In genomic region chr3:30012666-30013365, GRCm38 (mm10) we compare ENCODE assay signal across 8 mouse cellular contexts.
A peak's percentile ranks its signal among the peaks of the same experiment; 100 is the strongest.
DNase-seq lines count a peak whose midpoint lies in the region; ATAC-seq and TF ChIP-seq lines count a peak whose summit lies in the region.

No protein-coding gene starts in this region.

- under 1% methylated on average over 29 of the region's 29 CpGs for WGBS in hindbrain, embryonic 11.5 days
- under 1% methylated on average over 29 of the region's 29 CpGs for WGBS in limb, embryonic 15.5 days
- WGBS in midbrain, embryonic 14.5 days: under 1% methylated on average over 29 of the region's 29 CpGs

- H3K9ac ChIP-seq in hindbrain, embryonic 11.5 days (ENCODE audit: low read depth, low read length): peak overlapping the region; percentile 68
- peak overlapping the region; percentile 52 for H3K9ac ChIP-seq in limb, embryonic 15.5 days
- H3K9ac ChIP-seq in midbrain, embryonic 14.5 days (replicated peaks; ENCODE audit: low read length): peak overlapping the region; percentile 37; the same call in 1 of the 2 replicates

- H3K4me2 ChIP-seq in hindbrain, embryonic 11.5 days (replicated peaks; ENCODE audit: low read depth, low read length): peak overlapping the region; percentile 80
- peak overlapping the region; percentile 74 for H3K4me2 ChIP-seq in limb, embryonic 15.5 days
- H3K4me2 ChIP-seq in midbrain, embryonic 14.5 days (ENCODE audit: low read length): peak overlapping the region; percentile 90

- H3K27me3 ChIP-seq in hindbrain, embryonic 11.5 days (ENCODE audit: control insufficient read depth, insufficient read depth, low read length): no peaks in the 10 kb centered on the region
- H3K27me3 ChIP-seq in limb, embryonic 15.5 days: no peaks in the 10 kb centered on the region
- H3K27me3 ChIP-seq in midbrain, embryonic 14.5 days (ENCODE audit: control insufficient read depth, insufficient read depth, low read length): peaks cover 7% of the 10 kb centered on the region

- H3K27ac ChIP-seq in bone marrow macrophage, adult 2 months (ENCODE audit: insufficient read depth, low read depth, low read length): no peak overlapping the region
- H3K27ac ChIP-seq in hindbrain, embryonic 11.5 days (ENCODE audit: low read depth, low read length): peak overlapping the region; percentile 75
- peak overlapping the region; percentile 91 for H3K27ac ChIP-seq in limb, embryonic 15.5 days
- H3K27ac ChIP-seq in midbrain, embryonic 14.5 days (replicated peaks; ENCODE audit: low read depth, low read length): peak overlapping the region; percentile 57; the same call in 1 of the 2 replicates

- no peaks in the 10 kb centered on the region for H3K4me1 ChIP-seq in bone marrow macrophage, adult 2 months (ENCODE audit: control insufficient read depth, insufficient read depth, low read length)
- no peaks in the 10 kb centered on the region for H3K4me1 ChIP-seq in hindbrain, embryonic 11.5 days (replicated peaks; ENCODE audit: control insufficient read depth, insufficient read depth, low read length)
- peaks cover 13% of the 10 kb centered on the region for H3K4me1 ChIP-seq in limb, embryonic 15.5 days
- H3K4me1 ChIP-seq in midbrain, embryonic 14.5 days (ENCODE audit: control insufficient read depth, insufficient read depth, low read length): peaks cover 3% of the 10 kb centered on the region; the same call in 1 of the 2 replicates

- no peaks in the 10 kb centered on the region for H3K36me3 ChIP-seq in hindbrain, embryonic 11.5 days (ENCODE audit: control insufficient read depth, insufficient read depth, low read length)
- H3K36me3 ChIP-seq in limb, embryonic 15.5 days: no peaks in the 10 kb centered on the region
- no peaks in the 10 kb centered on the region for H3K36me3 ChIP-seq in midbrain, embryonic 14.5 days (ENCODE audit: control insufficient read depth, insufficient read depth, low read length)

- H3K9me3 ChIP-seq in hindbrain, embryonic 11.5 days (ENCODE audit: control insufficient read depth, low read length): no peaks in the 10 kb centered on the region
- no peaks in the 10 kb centered on the region for H3K9me3 ChIP-seq in limb, embryonic 15.5 days
- H3K9me3 ChIP-seq in midbrain, embryonic 14.5 days (ENCODE audit: control insufficient read depth, low read length): no peaks in the 10 kb centered on the region

- no peak for TF ChIP-seq POLR2A in bone marrow macrophage, adult 2 months (IDR thresholded peaks at IDR 0.05; ENCODE audit: borderline replicate concordance, low read depth, low read length)

- H3K4me3 ChIP-seq in bone marrow macrophage, adult 2 months (ENCODE audit: insufficient read depth, low read length): peak overlapping the region; percentile 36
- peak overlapping the region; percentile 45 for H3K4me3 ChIP-seq in hindbrain, embryonic 11.5 days (ENCODE audit: low read depth, low read length)
- peak overlapping the region; percentile 53 for H3K4me3 ChIP-seq in limb, embryonic 15.5 days
- H3K4me3 ChIP-seq in midbrain, embryonic 14.5 days (replicated peaks; ENCODE audit: low read depth, low read length): peak overlapping the region; percentile 41

- DNase-seq in Muller cell, postnatal 12 days (ENCODE audit: inconsistent ontology term): peak; percentile 71
- peak; percentile 68 for DNase-seq in forelimb bud, embryonic 11.5 days (ENCODE audit: low read depth, low spot score)
- DNase-seq in hindbrain, embryonic 11.5 days (ENCODE audit: low spot score): peak; percentile 76
- peak; percentile 69 for DNase-seq in midbrain, embryonic 14.5 days
- DNase-seq in T-cell, adult 2 months (ENCODE audit: low spot score): no peak

- no peak for TF ChIP-seq CTCF in bone marrow macrophage, adult 2 months (IDR thresholded peaks at IDR 0.05; ENCODE audit: low read depth, low read length)

- ATAC-seq in hindbrain, embryonic 11.5 days (ENCODE audit: low FRiP score): peak; percentile 65
- ATAC-seq in limb, embryonic 15.5 days (ENCODE audit: insufficient number of reproducible peaks, low FRiP score, low TSS enrichment, low read depth): no peak
- ATAC-seq in midbrain, embryonic 14.5 days (ENCODE audit: low FRiP score, low TSS enrichment): 0 out of 2 replicates have a peak, but pooled peaks have one; percentile 38
- ATAC-seq in CD4-positive, CD25-positive, alpha-beta regulatory T cell, adult 4 months: no peak

Comparison
In these comparisons a context has a peak if more than half of its experiments do, and no peak if none do; other contexts are left out.
1. ATAC-seq: peak in hindbrain, embryonic 11.5 days (single experiment) and midbrain, embryonic 14.5 days (single experiment); none in limb, embryonic 15.5 days (single experiment) and CD4-positive, CD25-positive, alpha-beta regulatory T cell, adult 4 months (single experiment).
2. Peak in every context shown above with its lines, with median percentiles within 50 percentile points of each other: H3K4me3 ChIP-seq, H3K4me2 ChIP-seq and H3K9ac ChIP-seq.